Mouse (Mus musculus): ENCODE results near the gene Lce1d.

- no peak for TF ChIP-seq CTCF (IDR thresholded peaks at IDR 0.05 in 2 of 3, conservative IDR thresholded peaks at IDR 0.05 in 1 of 3; ENCODE audit: control insufficient read depth in 1 of 3, insufficient read depth in 1 of 3, low read depth in 2 of 3, low read length in 3 of 3, poor library complexity in 1 of 3, severe bottlenecking in 1 of 3)
- no peak for TF ChIP-seq TCF12 (IDR thresholded peaks at IDR 0.05; ENCODE audit: low read depth, low read length)
- no peak for TF ChIP-seq RCOR1 (IDR thresholded peaks at IDR 0.05; ENCODE audit: low read depth, low read length)
- no peak for TF ChIP-seq EP300 (IDR thresholded peaks at IDR 0.05; ENCODE audit: low read depth in 1 of 2, low read length in 2 of 2)
- no peak for TF ChIP-seq MYC (IDR thresholded peaks at IDR 0.05; ENCODE audit: low read depth, low read length)
- TF ChIP-seq MAX (IDR thresholded peaks at IDR 0.05; ENCODE audit: low read length): no peak
- TF ChIP-seq USF1 (IDR thresholded peaks at IDR 0.05; ENCODE audit: low read depth, low read length): no peak
- TF ChIP-seq POLR2A (IDR thresholded peaks at IDR 0.05; ENCODE audit: control insufficient read depth in 1 of 2, insufficient read depth in 1 of 2, low read depth in 1 of 2, low read length in 2 of 2, poor library complexity in 1 of 2): no peak
- no peak for TF ChIP-seq RAD21 (IDR thresholded peaks at IDR 0.05; ENCODE audit: low read depth, low read length)
Observed at GRCm38 (mm10) chr3:92708974-92709373, 22.0 kb upstream of the Lce1d start, which contains the start of gene Lce1e.
